Mouse (Mus musculus): ENCODE measurements at regions not wholly inside any gene's neighbourhood (a gene's known extent, or its start where the extent isn't known, plus 50 kb on each side); places are given as distances from the start of the nearest gene placed in this dataset.

DNA sequence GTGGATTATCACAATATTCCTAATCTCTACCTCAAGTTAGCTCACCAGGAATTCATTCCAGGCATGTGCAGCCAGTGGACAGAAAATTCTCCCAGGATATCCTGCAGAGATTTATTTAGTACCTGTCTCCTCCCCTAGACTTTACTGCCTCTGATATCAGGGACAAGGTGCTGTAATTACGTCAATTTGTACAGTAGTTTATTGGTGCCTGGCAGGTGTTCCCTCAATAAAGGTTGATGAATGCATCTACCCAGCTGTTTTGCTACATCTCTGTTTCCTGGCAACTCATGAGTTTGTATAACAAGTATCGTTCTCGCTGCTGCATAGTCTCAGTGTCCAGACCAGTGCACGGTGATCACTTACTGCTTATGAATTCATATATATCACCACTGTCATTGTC, 1281.8 kb upstream of the Lrrc6 start:
- H3K36me3 ChIP-seq (replicated peaks) = no peaks in the 10 kb centered on the region
- H3K4me3 ChIP-seq = no peak overlapping the region
- H3K9me3 ChIP-seq = no peaks in the 10 kb centered on the region
- no peaks in the 10 kb centered on the region for H3K27me3 ChIP-seq (ENCODE audit: poor library complexity, severe bottlenecking)
- no peaks in the 10 kb centered on the region for H3K4me1 ChIP-seq
- no peak overlapping the region for H3K27ac ChIP-seq
- 91% methylated on average over 4 of the region's 4 CpGs for WGBS
- no peak for DNase-seq (ENCODE audit: extremely low spot score, low spot score)

- 81% methylated on average over 2 of the region's 2 CpGs for whole genome bisulfite sequencing
- no peak overlapping the region for H3K4me3 ChIP-seq
- no peak overlapping the region for H3K27ac ChIP-seq
- H3K27me3 ChIP-seq (ENCODE audit: poor library complexity, severe bottlenecking) = no peaks in the 10 kb centered on the region
- H3K4me1 ChIP-seq = no peaks in the 10 kb centered on the region
- DNase-seq (ENCODE audit: extremely low spot score, low spot score) = no peak
- no peaks in the 10 kb centered on the region for H3K9me3 ChIP-seq
- no peaks in the 10 kb centered on the region for H3K36me3 ChIP-seq (replicated peaks)
These were observed 1280.1 kb upstream of the Lrrc6 start for GRCm38 (mm10) chr15:67780856-67781255.

DNA sequence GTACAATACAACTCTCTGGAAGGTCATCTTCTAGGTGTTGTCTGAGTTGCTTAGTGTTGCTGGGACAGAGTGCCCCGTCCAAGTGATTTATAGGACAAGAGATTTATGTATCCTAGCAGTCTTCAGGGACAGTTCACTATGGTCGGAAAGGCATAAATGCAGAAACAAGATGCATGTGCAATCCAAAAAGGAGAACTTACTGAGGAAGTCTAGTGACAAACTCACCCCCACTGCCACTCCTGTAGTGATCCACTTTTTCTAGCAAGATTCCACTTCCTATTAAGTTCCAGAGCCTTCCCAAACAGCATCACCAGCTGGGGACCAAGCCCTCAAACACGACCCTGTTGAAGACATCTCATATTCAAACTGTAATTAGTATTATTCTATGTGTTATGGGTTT, 1266.9 kb upstream of the Lrrc6 start:
- H3K27me3 ChIP-seq (ENCODE audit: poor library complexity, severe bottlenecking) = no peaks in the 10 kb centered on the region
- H3K27ac ChIP-seq = no peak overlapping the region
- DNase-seq (ENCODE audit: extremely low spot score, low spot score) = no peak
- H3K4me1 ChIP-seq = no peaks in the 10 kb centered on the region
- H3K4me3 ChIP-seq = no peak overlapping the region
- no peaks in the 10 kb centered on the region for H3K36me3 ChIP-seq (replicated peaks)
- 82% methylated on average over 3 of the region's 3 CpGs for WGBS
- H3K9me3 ChIP-seq = no peaks in the 10 kb centered on the region

DNA sequence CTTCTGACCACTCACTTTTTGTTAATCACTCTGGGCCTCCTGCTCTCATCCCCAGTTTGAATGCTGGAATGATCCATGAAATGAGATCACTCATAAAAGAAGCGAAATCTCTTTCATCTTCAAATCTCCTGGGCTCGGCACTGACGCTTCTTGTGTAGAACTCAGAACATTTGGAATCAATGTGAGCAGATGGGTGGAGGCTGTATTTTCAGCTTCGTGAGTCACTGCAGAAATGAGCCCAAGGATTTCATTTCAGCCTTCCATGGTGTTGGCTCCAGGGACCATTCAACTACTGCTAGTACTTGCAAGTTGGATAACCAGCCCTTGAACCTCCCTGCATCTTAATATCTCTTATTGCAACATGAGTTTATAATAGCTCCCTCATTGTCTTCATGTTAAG, 1258.5 kb upstream of the Lrrc6 start:
- Histone ChIP-seq H3K36me3 (replicated peaks) (no peaks in the 10 kb centered on the region), H3K9me3 (no peaks in the 10 kb centered on the region), H3K4me1 (no peaks in the 10 kb centered on the region), H3K27me3 (ENCODE audit: poor library complexity, severe bottlenecking) (no peaks in the 10 kb centered on the region), H3K27ac (no peak overlapping the region), H3K4me3 (no peak overlapping the region)
- 74% methylated on average over 4 of the region's 4 CpGs for WGBS
- DNase-seq (ENCODE audit: extremely low spot score, low spot score) = no peak

- H3K4me1 ChIP-seq = no peaks in the 10 kb centered on the region
- DNase-seq (ENCODE audit: extremely low spot score, low spot score) = no peak
- H3K27me3 ChIP-seq (ENCODE audit: poor library complexity, severe bottlenecking) = no peaks in the 10 kb centered on the region
- H3K4me3 ChIP-seq = no peak overlapping the region
- H3K36me3 ChIP-seq (replicated peaks) = no peaks in the 10 kb centered on the region
- H3K27ac ChIP-seq = no peak overlapping the region
- no peaks in the 10 kb centered on the region for H3K9me3 ChIP-seq
These were observed 1249.9 kb upstream of the Lrrc6 start for GRCm38 (mm10) chr15:67750582-67750981.

GRCm38 (mm10) chr15:67743332-67743731, 1242.6 kb upstream of the Lrrc6 start:
- no peak overlapping the region for H3K27ac ChIP-seq
- no peak overlapping the region for H3K4me3 ChIP-seq
- no peaks in the 10 kb centered on the region for H3K36me3 ChIP-seq (replicated peaks)
- 69% methylated on average over 2 of the region's 2 CpGs for WGBS
- H3K4me1 ChIP-seq = no peaks in the 10 kb centered on the region
- no peaks in the 10 kb centered on the region for H3K27me3 ChIP-seq (ENCODE audit: poor library complexity, severe bottlenecking)
- H3K9me3 ChIP-seq = no peaks in the 10 kb centered on the region
- DNase-seq (ENCODE audit: extremely low spot score, low spot score) = no peak

DNA sequence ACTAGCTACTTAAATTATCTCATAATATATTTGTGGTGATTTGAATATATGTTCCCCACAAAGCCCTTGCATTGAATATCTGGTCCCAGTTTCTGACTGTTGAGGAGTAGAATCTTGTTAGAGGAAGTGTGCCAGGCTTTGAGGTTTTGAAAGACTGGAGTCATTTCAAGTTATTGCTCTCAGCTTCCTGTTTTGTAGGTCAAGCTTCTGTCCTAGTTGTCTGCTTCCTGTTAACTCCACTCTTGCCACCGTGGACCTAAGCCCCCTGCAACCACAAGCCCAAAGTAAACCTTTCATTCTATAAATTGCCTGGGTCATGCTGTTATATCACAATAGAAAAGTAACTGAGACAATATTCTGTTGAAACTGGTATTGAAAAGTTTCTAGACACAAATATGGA, 1232.3 kb upstream of the Lrrc6 start:
- Histone ChIP-seq H3K9me3 (no peaks in the 10 kb centered on the region), H3K4me3 (no peak overlapping the region), H3K27me3 (ENCODE audit: poor library complexity, severe bottlenecking) (no peaks in the 10 kb centered on the region), H3K36me3 (replicated peaks) (no peaks in the 10 kb centered on the region), H3K4me1 (no peaks in the 10 kb centered on the region), H3K27ac (no peak overlapping the region)
- DNase-seq (ENCODE audit: extremely low spot score, low spot score) = no peak
- WGBS = 85% methylated on average over 1 of the region's 1 CpGs

DNA sequence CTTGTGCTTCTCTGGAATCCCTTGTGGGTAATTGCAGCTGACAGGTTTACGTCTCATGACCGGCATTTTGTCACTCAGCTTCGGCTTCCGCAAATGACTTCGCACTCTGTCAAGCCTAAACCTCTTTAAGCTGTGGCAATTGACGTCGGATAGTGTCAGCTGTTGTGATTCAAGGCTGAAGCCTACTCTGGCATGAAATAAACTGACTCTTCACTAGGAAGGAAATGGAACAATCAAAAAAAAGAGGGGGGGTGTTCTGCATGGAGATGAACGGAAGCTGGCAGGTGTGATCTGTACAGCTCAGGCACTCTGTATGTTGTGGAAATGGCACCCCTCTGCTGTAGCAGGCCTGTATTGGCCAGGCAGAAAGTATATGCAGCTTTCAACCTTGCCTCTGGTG, 1228.8 kb upstream of the Lrrc6 start:
- WGBS = 88% methylated on average over 8 of the region's 8 CpGs
- no peak for DNase-seq (ENCODE audit: extremely low spot score, low spot score)
- no peak overlapping the region for H3K27ac ChIP-seq
- no peaks in the 10 kb centered on the region for H3K27me3 ChIP-seq (ENCODE audit: poor library complexity, severe bottlenecking)
- no peaks in the 10 kb centered on the region for H3K36me3 ChIP-seq (replicated peaks)
- H3K4me1 ChIP-seq = no peaks in the 10 kb centered on the region
- no peaks in the 10 kb centered on the region for H3K9me3 ChIP-seq
- no peak overlapping the region for H3K4me3 ChIP-seq

DNA sequence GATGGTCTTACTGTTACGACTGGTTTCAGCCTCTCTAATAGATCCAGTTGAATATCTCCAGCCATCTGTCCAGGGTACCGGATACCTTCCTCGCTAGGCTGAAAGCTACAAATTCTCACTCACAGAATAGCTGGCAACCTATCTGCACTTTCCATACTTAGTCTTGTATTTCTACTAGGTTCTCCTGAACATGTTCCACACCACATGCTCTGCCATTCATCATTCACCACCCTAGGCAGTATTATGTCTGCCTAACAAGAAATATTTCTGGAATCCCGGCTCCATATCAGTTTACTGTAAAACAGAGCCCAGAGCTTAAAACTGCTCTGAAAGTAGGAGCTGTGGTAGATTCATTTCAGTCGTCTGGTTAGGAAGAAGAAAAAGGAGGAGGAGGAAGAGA, 1224.5 kb upstream of the Lrrc6 start:
- Histone ChIP-seq H3K36me3 (replicated peaks) (no peaks in the 10 kb centered on the region), H3K9me3 (no peaks in the 10 kb centered on the region), H3K27me3 (ENCODE audit: poor library complexity, severe bottlenecking) (no peaks in the 10 kb centered on the region), H3K27ac (no peak overlapping the region), H3K4me3 (no peak overlapping the region), H3K4me1 (no peaks in the 10 kb centered on the region)
- DNase-seq (ENCODE audit: extremely low spot score, low spot score) = no peak
- WGBS = 83% methylated on average over 5 of the region's 5 CpGs

GRCm38 (mm10) chr15:67714203-67714602, 1213.5 kb upstream of the Lrrc6 start:
- Histone ChIP-seq H3K27me3 (ENCODE audit: poor library complexity, severe bottlenecking) (no peaks in the 10 kb centered on the region), H3K9me3 (no peaks in the 10 kb centered on the region), H3K27ac (no peak overlapping the region), H3K4me3 (no peak overlapping the region), H3K4me1 (no peaks in the 10 kb centered on the region), H3K36me3 (replicated peaks) (no peaks in the 10 kb centered on the region)
- WGBS = 65% methylated on average over 3 of the region's 3 CpGs
- no peak for DNase-seq (ENCODE audit: extremely low spot score, low spot score)

- H3K9me3 ChIP-seq = no peaks in the 10 kb centered on the region
- H3K27me3 ChIP-seq (ENCODE audit: poor library complexity, severe bottlenecking) = no peaks in the 10 kb centered on the region
- no peak overlapping the region for H3K4me3 ChIP-seq
- H3K27ac ChIP-seq = no peak overlapping the region
- no peaks in the 10 kb centered on the region for H3K36me3 ChIP-seq (replicated peaks)
- 70% methylated on average over 1 of the region's 1 CpGs for WGBS
- no peaks in the 10 kb centered on the region for H3K4me1 ChIP-seq
- no peak for DNase-seq (ENCODE audit: extremely low spot score, low spot score)
These were observed 1185.4 kb upstream of the Lrrc6 start for GRCm38 (mm10) chr15:67686140-67686539.

DNA sequence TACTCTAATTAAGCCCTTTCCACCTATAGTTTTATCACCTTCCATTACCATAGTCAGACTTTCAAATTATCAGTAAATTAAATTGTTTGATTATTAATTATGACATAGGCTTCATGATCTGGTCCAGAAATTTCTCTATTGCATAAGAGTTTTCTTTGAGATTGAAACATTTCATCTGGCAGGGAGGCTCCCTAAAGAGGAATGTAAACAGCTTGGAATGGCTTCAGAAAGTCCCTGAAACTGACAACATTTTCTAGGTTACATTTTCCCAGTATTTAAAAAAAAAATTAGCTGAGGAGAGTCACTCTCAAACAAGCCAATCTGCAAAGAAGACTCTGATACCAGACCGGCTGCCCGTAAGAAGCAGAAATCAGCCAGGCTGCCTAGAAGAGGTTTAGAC, 1172.6 kb upstream of the Lrrc6 start:
- Histone ChIP-seq H3K36me3 (replicated peaks) (no peaks in the 10 kb centered on the region), H3K27ac (no peak overlapping the region), H3K27me3 (ENCODE audit: poor library complexity, severe bottlenecking) (no peaks in the 10 kb centered on the region), H3K4me3 (no peak overlapping the region), H3K9me3 (no peaks in the 10 kb centered on the region), H3K4me1 (no peaks in the 10 kb centered on the region)
- DNase-seq (ENCODE audit: extremely low spot score, low spot score) = no peak
- 97% methylated on average over 2 of the region's 2 CpGs for WGBS

DNA sequence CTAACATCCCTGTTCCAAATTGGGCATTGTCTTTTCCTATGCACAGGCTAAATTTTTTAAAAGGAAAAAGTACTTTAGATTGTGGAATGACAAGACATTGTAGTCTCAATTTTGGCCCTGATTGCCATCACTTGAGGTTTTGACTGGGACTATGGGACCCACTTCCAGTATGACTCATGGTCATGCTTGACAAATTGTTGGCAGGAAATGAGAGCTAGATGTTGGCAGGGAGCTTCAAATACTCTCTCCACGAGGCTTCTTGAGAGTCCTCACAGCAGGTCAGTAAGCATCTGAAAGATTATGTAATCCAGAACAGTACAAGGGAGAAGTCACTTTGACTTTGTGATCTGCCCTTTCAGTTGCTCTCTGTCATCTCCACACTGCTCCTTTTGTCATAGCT, 1135.4 kb upstream of the Lrrc6 start:
- Histone ChIP-seq H3K36me3 (replicated peaks) (no peaks in the 10 kb centered on the region), H3K27me3 (ENCODE audit: poor library complexity, severe bottlenecking) (no peaks in the 10 kb centered on the region), H3K9me3 (no peaks in the 10 kb centered on the region), H3K4me3 (no peak overlapping the region), H3K4me1 (no peaks in the 10 kb centered on the region), H3K27ac (no peak overlapping the region)
- DNase-seq (ENCODE audit: extremely low spot score, low spot score) = no peak
- 52% methylated on average over 1 of the region's 1 CpGs for WGBS

- H3K27me3 ChIP-seq (ENCODE audit: poor library complexity, severe bottlenecking) = no peaks in the 10 kb centered on the region
- H3K4me3 ChIP-seq = no peak overlapping the region
- peaks cover 2% of the 10 kb centered on the region; the same call in 1 of the 2 replicates for H3K9me3 ChIP-seq
- 83% methylated on average over 3 of the region's 3 CpGs for WGBS
- no peaks in the 10 kb centered on the region for H3K36me3 ChIP-seq (replicated peaks)
- DNase-seq (ENCODE audit: extremely low spot score, low spot score) = no peak
- H3K4me1 ChIP-seq = no peaks in the 10 kb centered on the region
- no peak overlapping the region for H3K27ac ChIP-seq
These were observed 1126.1 kb upstream of the Lrrc6 start for GRCm38 (mm10) chr15:67626704-67627287.

Data from forebrain, embryonic 10.5 days (tissue).